Mouse (Mus musculus) neural tube, embryonic 14.5 days (tissue): ENCODE measurements at regions not wholly inside any gene's neighbourhood (a gene's known extent, or its start where the extent isn't known, plus 50 kb on each side); places are given as distances from the start of the nearest gene placed in this dataset.

Experiments used
- ATAC-seq: fragments of 200-750 bp; cut with Nextera tagmentation; 2 replicates; pipeline ENCODE4 v1.8.0; 2017; ENCODE audit warnings: low read depth, mild to moderate bottlenecking, moderate TSS enrichment, moderate library complexity
- H3K27ac ChIP-seq: fragments of 300-500 bp; sonication (generic); 2 replicates; pipeline ENCODE4 v1.5.1; 2014; ENCODE audit warnings: low read depth, mild to moderate bottlenecking, control low read depth, low read length, moderate library complexity, mixed read lengths
- H3K27me3 ChIP-seq: fragments of 300-500 bp; sonication (generic); 2 replicates; pipeline ENCODE4 v1.6.1; 2014; ENCODE audit warnings: low read length; ENCODE audit not compliant: control insufficient read depth, insufficient read depth
- H3K36me3 ChIP-seq: fragments of 300-500 bp; sonication (generic); 2 replicates; pipeline ENCODE4 v1.6.1; 2014; ENCODE audit warnings: low read length, mixed read lengths; ENCODE audit not compliant: control insufficient read depth, insufficient read depth
- H3K4me1 ChIP-seq: fragments of 300-500 bp; sonication (generic); 2 replicates; pipeline ENCODE4 v1.6.1; 2014; ENCODE audit warnings: low read length; ENCODE audit not compliant: control insufficient read depth, insufficient read depth
- H3K4me2 ChIP-seq: fragments of 300-500 bp; sonication (generic); 2 replicates; pipeline ENCODE4 v1.6.1; 2014; ENCODE audit warnings: mild to moderate bottlenecking, low read depth, low read length, control low read depth
- H3K4me3 ChIP-seq: fragments of 300-500 bp; sonication (generic); 2 replicates; pipeline ENCODE4 v1.5.1; 2014; ENCODE audit warnings: low read depth, low read length, control low read depth, mixed read lengths
- H3K9ac ChIP-seq: fragments of 300-500 bp; sonication (generic); replicated peaks from 2 replicates; pipeline ENCODE4 v1.6.1; 2014; ENCODE audit warnings: low read depth, mild to moderate bottlenecking, control low read depth, low read length, mixed read lengths
- H3K9me3 ChIP-seq: fragments of 300-500 bp; sonication (generic); 2 replicates; pipeline ENCODE4 v1.6.1; 2016; ENCODE audit warnings: low read length; ENCODE audit not compliant: control insufficient read depth
- WGBS: fragments of 180-500 bp; shearing (Covaris S2); extraction: QIAGEN DNeasy Blood & Tissue Kit; methylation state at CpG from one replicate; pipeline ENCODE4 v1.1.7; 2014; 5-methylcytosine and 5-hydroxymethylcytosine counted together

GRCm38 (mm10) chr16:77852066-77852781 lies 250.3 kb upstream of the Gm11146 start:
- H3K27me3 ChIP-seq: no peaks in the 10 kb centered on the region
- peak overlapping the region; percentile 22; the same call in 1 of the 2 replicates for H3K4me2 ChIP-seq
- H3K36me3 ChIP-seq: no peaks in the 10 kb centered on the region
- H3K27ac ChIP-seq: peak overlapping the region; percentile 83
- WGBS: 18% methylated on average over 6 of the region's 6 CpGs
- no peak overlapping the region; the same call in 1 of the 2 replicates for H3K9ac ChIP-seq
- peak; percentile 92 for ATAC-seq
- no peaks in the 10 kb centered on the region for H3K9me3 ChIP-seq
- no peaks in the 10 kb centered on the region for H3K4me1 ChIP-seq
- H3K4me3 ChIP-seq: no peak overlapping the region

DNA sequence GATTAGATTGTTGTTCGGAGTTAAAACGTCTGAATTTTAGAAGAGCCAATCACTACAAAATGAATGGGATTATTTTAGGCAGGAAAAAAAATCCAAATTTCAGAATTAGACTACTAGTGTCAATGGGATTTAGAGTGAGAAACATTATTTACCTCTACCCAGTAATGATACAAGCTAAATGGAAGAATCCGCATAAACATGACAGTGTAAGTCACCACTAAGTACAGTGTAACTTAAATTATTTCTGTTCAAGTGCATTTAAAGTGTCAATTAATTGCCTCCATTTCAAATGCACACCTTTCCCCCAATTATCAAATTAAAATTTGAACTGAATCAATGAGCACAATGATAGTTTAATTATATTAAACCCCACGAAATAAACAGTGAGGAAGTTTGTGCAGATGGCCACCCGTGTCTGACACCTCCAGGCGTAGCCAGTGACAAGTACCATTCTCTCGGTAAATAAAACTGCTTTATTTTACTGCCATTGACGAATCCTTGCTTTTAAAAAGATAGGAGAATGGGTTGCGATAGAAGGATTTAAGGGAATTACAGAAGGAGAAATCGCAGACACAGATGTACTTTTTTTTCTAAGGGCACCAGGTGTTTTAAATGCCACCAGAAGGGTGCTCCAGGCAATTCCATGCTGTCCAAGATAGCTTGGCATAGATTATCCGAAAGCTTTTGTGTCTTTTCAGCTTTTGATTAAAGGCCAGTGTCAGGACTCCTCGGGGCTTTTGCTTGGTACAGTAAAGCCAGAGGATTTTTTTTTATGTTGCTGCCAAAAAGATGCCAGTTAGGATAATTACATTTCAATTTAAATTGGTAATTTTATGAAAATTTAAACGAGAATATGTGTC lies 249.5 kb upstream of the Gm11146 start:
- peak; percentile 94 for ATAC-seq
- Histone ChIP-seq H3K27ac (peak overlapping the region; percentile 83), H3K36me3 (no peaks in the 10 kb centered on the region), H3K27me3 (no peaks in the 10 kb centered on the region), H3K9me3 (no peaks in the 10 kb centered on the region), H3K4me2 (peak overlapping the region; percentile 22; the same call in 1 of the 2 replicates), H3K4me1 (no peaks in the 10 kb centered on the region), H3K4me3 (no peak overlapping the region), H3K9ac (no peak overlapping the region)
- 28% methylated on average over 13 of the region's 13 CpGs for WGBS

DNA sequence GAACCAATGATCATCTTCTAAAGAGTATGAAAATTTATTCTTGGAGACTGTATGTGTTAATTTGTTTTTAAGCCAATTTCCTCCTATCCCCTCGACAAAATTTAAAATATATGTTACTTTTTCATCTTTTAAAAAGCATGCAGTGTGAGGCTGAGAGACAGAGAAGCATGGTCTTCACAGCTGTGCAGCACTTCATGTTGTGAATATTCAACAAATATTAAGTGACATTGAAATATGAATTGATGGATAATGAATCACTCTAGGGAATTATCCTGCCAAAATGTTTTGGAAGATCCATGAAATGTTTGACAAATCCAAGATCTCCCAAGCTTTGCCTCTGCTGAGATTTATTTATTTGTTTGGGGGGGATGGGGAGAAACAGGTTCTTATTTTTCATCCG lies 233.9 kb upstream of the Gm11146 start:
- Histone ChIP-seq H3K4me3 (no peak overlapping the region), H3K9ac (no peak overlapping the region), H3K36me3 (no peaks in the 10 kb centered on the region), H3K27ac (no peak overlapping the region), H3K4me1 (no peaks in the 10 kb centered on the region), H3K27me3 (no peaks in the 10 kb centered on the region), H3K4me2 (no peak overlapping the region), H3K9me3 (no peaks in the 10 kb centered on the region)
- 78% methylated on average over 2 of the region's 2 CpGs for WGBS
- no peak for ATAC-seq

GRCm38 (mm10) chr16:77827322-77828117 lies 225.6 kb upstream of the Gm11146 start:
- Histone ChIP-seq H3K36me3 (no peaks in the 10 kb centered on the region), H3K27ac (no peak overlapping the region), H3K4me2 (no peak overlapping the region), H3K27me3 (no peaks in the 10 kb centered on the region), H3K9me3 (no peaks in the 10 kb centered on the region), H3K4me1 (no peaks in the 10 kb centered on the region), H3K4me3 (no peak overlapping the region), H3K9ac (no peak overlapping the region)
- peak; percentile 24; the same call in 1 of the 2 replicates for ATAC-seq
- 77% methylated on average over 4 of the region's 4 CpGs for WGBS

GRCm38 (mm10) chr16:77799709-77800108 lies 197.8 kb upstream of the Gm11146 start:
- H3K27me3 ChIP-seq: no peaks in the 10 kb centered on the region
- no peak overlapping the region for H3K4me3 ChIP-seq
- ATAC-seq: no peak
- 93% methylated on average over 5 of the region's 5 CpGs for WGBS
- H3K9ac ChIP-seq: no peak overlapping the region
- H3K4me2 ChIP-seq: no peak overlapping the region
- no peak overlapping the region for H3K27ac ChIP-seq
- no peaks in the 10 kb centered on the region for H3K9me3 ChIP-seq
- no peaks in the 10 kb centered on the region for H3K4me1 ChIP-seq
- H3K36me3 ChIP-seq: no peaks in the 10 kb centered on the region

DNA sequence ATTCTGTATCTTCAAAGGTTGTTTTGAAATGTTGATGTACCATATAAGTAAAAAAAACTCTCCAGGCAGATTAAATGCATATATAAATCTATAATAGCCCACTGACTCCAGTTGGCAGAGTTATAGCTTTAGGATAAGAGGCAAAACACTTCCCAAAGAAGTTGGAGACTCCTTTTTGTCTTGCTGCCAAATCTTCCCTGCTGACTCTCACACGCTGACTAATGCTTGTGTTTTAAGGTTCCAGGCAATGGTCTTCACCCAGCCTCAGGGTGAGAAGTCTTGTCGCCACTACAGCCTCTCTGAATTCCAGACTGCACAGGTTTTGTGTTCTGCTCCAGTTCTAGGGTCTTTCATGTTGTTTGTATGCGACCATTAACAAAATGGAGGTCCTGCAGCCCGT lies 195.0 kb upstream of the Gm11146 start:
- Histone ChIP-seq H3K4me1 (no peaks in the 10 kb centered on the region), H3K4me2 (no peak overlapping the region), H3K4me3 (no peak overlapping the region), H3K27me3 (no peaks in the 10 kb centered on the region), H3K9ac (no peak overlapping the region), H3K36me3 (no peaks in the 10 kb centered on the region), H3K9me3 (no peaks in the 10 kb centered on the region), H3K27ac (no peak overlapping the region)
- no peak for ATAC-seq
- WGBS: 72% methylated on average over 4 of the region's 4 CpGs

- WGBS: 60% methylated on average over 5 of the region's 5 CpGs
- Histone ChIP-seq H3K4me3 (no peak overlapping the region), H3K36me3 (no peaks in the 10 kb centered on the region), H3K4me2 (no peak overlapping the region), H3K27me3 (no peaks in the 10 kb centered on the region), H3K9ac (no peak overlapping the region), H3K9me3 (no peaks in the 10 kb centered on the region), H3K27ac (peak overlapping the region; percentile 98), H3K4me1 (no peaks in the 10 kb centered on the region)
- ATAC-seq: peak; percentile 55; the same call in 1 of the 2 replicates
Observed at GRCm38 (mm10) chr16:77789652-77790051, 187.8 kb upstream of the Gm11146 start.

DNA sequence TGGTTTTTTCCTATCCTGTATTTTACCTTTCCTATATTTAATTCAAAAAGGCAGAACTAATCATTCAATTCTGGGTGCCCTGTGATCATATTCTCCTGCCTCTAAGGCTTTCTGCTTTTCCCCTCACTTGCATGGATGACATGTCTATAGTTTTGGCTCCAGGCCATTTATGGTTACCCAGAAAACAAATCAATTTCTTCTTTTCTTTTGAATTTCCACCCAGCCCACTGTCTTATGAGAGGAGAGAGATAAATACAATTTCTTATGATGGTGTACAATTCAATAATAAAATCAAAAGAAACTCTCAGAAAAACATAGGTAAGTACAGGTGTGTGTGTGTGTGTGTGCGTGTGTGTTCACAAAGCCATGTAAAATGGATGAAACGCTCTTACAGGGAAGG lies 187.3 kb upstream of the Gm11146 start:
- Histone ChIP-seq H3K4me1 (no peaks in the 10 kb centered on the region), H3K27me3 (no peaks in the 10 kb centered on the region), H3K4me2 (no peak overlapping the region), H3K4me3 (no peak overlapping the region), H3K9ac (no peak overlapping the region), H3K36me3 (no peaks in the 10 kb centered on the region), H3K9me3 (no peaks in the 10 kb centered on the region), H3K27ac (peak overlapping the region; percentile 98)
- 62% methylated on average over 2 of the region's 2 CpGs for WGBS
- no peak for ATAC-seq
